Mouse (Mus musculus) yolk sac, embryonic 10.5 days (tissue): ENCODE measurements around the gene Aco2.

Experiments
- DNase-seq: peaks from one replicate; pipeline ENCODE4 v3.0.0-alpha.2; 2017; ENCODE audit warnings: low spot score

Gene Aco2

GRCm38 (mm10) chr15:81950716-81951115 lies 78.6 kb downstream of the Aco2 start:
- DNase-seq = no peak

- DNase-seq = no peak
These were observed 79.0 kb downstream of the Aco2 start for GRCm38 (mm10) chr15:81951159-81951558.

DNA sequence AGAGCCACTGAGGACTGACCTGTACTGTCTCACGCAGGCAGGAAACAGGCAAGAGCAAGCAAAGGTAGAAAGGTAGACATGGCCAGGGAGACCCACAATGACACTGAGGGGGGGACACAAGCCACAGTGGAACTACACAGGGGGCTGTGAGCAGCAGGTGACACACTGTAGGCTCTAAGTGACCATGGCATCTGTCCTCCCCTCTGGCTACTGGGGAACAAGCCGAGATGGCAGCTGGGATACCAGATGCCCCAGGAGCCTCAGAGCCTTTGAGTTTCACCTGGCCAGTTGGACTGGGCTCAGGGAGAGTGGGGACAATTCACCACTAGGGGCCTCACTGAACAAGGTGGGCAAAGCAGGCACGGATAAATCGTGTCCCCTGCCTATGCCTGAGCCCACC lies 80.2 kb downstream of the Aco2 start:
- DNase-seq = no peak

- DNase-seq = no peak
These were observed 82.1 kb downstream of the Aco2 start for GRCm38 (mm10) chr15:81954151-81954583.

GRCm38 (mm10) chr15:81954716-81955115 lies 82.6 kb downstream of the Aco2 start:
- DNase-seq = no peak

- no peak for DNase-seq
These were observed 83.3 kb downstream of the Aco2 start for GRCm38 (mm10) chr15:81955414-81955813.

DNA sequence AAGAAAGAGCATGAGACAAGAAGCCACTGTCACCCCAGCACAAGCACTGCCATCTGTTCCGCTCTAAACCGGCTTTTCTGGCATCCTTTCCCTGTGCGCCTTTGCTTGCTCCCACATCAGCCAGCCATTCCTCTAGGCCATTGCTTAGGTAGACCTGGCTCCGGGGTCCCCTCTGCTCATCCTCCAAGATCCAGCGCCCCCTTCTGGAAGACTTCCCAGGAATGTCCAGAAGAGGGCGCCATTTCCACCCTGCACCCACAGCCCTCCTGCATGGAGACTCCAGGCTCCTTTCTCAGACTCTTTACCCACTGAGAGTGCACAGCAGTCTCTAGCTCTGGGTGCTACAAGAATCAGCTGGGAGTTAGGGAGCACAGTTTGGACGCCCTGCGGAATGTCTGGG lies 84.3 kb downstream of the Aco2 start:
- no peak for DNase-seq

- DNase-seq = no peak
These were observed 85.5 kb downstream of the Aco2 start for GRCm38 (mm10) chr15:81957598-81957997.

DNA sequence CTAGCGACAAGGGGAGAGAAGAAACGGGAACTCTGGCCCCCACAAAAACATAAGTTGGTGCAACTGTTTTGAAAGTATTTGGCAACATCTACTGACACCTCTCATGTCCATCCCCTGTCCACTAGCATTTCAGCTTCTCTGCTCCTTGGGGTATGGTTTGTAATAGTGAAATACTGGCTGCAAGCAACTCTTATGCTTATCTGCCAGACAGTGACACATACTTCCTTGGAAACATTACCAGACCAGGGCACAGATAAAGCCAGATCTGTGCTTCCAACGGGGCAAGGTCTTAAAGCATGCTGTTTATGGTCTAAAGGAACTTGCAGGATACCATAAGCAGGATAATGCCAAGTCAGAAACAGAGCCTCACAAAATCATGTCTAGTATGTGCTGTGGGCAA lies 86.8 kb downstream of the Aco2 start:
- no peak for DNase-seq

DNA sequence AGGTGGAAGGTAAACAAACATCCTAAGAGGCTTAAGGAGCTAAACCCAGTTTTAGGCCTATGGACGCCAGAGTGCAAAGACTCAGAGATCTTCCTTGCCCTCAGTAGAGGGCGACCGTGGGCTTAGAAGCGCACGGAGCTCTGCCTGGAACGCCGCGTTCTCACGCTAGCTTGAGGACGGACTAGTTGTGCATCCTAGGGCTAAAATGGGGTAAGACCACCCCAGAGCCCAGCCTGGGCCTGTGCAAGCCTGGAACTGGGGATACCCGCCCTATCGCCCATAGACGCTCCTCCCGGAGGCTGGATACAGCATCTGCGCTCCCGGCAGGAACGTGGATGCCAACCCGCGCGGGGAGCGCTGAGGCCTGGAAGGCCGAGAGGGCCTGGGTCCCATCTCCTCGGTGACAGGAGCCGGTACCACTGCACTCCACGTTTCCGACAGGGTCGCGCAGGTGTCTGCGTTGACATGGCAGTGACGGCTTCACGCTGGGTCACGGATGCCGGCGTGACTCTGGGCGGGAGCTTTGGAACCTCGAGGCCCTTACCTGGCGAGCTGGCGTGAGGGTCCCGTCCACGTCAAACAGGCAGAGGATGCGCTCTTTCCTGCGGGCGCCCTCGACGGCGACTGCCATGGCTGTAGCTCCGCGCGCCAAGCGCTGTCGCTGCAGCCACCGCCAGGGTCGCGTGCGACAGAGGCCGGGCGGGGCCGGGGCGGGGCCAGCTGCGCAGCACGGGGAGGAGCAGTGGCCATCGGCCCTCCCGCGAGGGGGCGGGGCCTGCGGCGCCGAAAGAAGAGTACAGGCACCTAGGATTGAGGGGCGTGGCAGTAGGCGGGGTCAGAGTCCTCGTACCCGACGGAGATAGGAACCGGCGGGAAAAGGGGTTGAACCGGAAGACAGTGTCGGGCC lies 88.3 kb downstream of the Aco2 start, which contains the start of gene Pmm1:
Gene Pmm1, minus strand, starts transcription at position 760 of the 907 bp plus-strand sequence.
- peak; percentile 99 for DNase-seq

GRCm38 (mm10) chr15:81961078-81961451 lies 89.0 kb downstream of the Aco2 start:
- no peak for DNase-seq

- DNase-seq = no peak
These were observed 92.2 kb downstream of the Aco2 start for GRCm38 (mm10) chr15:81964262-81964661.
